Mouse (Mus musculus) intestine, embryonic 15.5 days (tissue): ENCODE data around the gene Ccdc12. TPM values are rescaled to one million over a fixed set of nuclear protein-coding genes. Genes with fewer than 3 reads are reported as not detected.

Source experiments
- ATAC-seq: fragments of 200-750 bp; cut with Nextera tagmentation; 2 replicates; pipeline ENCODE4 v1.8.0; 2017; ENCODE audit warnings: moderate TSS enrichment, moderate library complexity
- H3K27ac ChIP-seq: fragments of 300-500 bp; sonication (generic); 2 replicates; pipeline ENCODE4 v1.5.1; 2015; ENCODE audit warnings: mild to moderate bottlenecking, inconsistent platforms
- H3K27me3 ChIP-seq: fragments of 300-500 bp; sonication (generic); replicated peaks from 2 replicates; pipeline ENCODE4 v1.6.1; 2015; ENCODE audit warnings: inconsistent platforms
- H3K36me3 ChIP-seq: fragments of 300-500 bp; sonication (generic); 2 replicates; pipeline ENCODE4 v1.6.1; 2015; ENCODE audit warnings: inconsistent platforms
- H3K4me1 ChIP-seq: fragments of 300-500 bp; sonication (generic); replicated peaks from 2 replicates; pipeline ENCODE4 v1.6.1; 2015; ENCODE audit warnings: inconsistent platforms
- H3K4me2 ChIP-seq: fragments of 300-500 bp; sonication (generic); replicated peaks from 2 replicates; pipeline ENCODE4 v1.6.1; 2015; ENCODE audit warnings: mild to moderate bottlenecking, inconsistent platforms
- H3K4me3 ChIP-seq: fragments of 300-500 bp; sonication (generic); replicated peaks from 2 replicates; pipeline ENCODE4 v1.5.1; 2015; ENCODE audit warnings: inconsistent platforms
- H3K9ac ChIP-seq: fragments of 300-500 bp; sonication (generic); 2 replicates; pipeline ENCODE4 v1.6.1; 2015; ENCODE audit warnings: inconsistent platforms
- H3K9me3 ChIP-seq: fragments of 300-500 bp; sonication (generic); 2 replicates; pipeline ENCODE4 v1.6.1; 2016; ENCODE audit warnings: inconsistent platforms
- WGBS: fragments of 180-500 bp; shearing (Covaris S2); methylation state at CpG from one replicate; pipeline ENCODE4 v1.1.7; 2015; 5-methylcytosine and 5-hydroxymethylcytosine counted together
- polyA plus RNA-seq: library from polyadenylated mRNA; unstranded; fragments of >200 nt; fragmentation: Nextera tagmentation; extraction: Ambion mirVana; gene quantifications from 2 replicates; pipeline ENCODE4 v1.2.1, GENCODE M21; 2015

Ccdc12 gene
- polyA plus RNA-seq, 1 experiment from 2014 or later = 166 TPM

DNA sequence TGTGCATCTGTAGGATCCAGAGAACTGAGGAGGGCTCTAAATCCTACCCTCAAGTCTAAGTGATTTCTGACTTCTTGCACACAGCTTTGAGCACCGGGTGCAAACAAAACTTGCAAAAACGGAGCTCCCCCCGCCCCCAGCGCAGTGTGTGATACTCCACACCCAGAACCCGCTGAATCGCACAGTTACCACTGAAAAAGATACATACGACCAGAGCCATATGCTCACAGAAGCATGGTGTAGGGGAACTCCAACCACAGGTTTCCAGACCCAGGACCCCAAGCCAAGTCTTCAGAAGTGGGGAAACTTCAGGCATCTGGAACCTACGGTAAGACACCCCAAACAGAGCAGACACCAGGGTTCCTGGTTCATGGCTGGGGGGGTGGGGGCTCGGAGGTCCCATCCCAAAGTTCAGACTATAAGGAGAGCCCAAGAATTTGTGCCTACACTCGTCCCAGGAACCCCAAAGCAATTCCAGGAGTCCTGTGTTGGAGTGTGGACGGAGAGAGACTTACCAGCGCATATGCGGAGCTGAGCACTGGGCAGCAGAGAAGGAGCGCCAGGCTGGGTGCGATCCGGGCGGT lies 85.5 kb downstream of the Ccdc12 start, which contains the start of gene Myl3:
TSS of gene Myl3 (plus strand) at position 151 of the 584 bp plus-strand sequence.
- Histone ChIP-seq H3K27ac (peak within 1 kb of the TSS; percentile 85), H3K27me3 (peaks cover 18% of the 10 kb centered on the region), H3K4me3 (peak within 1 kb of the TSS; percentile 70), H3K36me3 (no peaks in the 10 kb centered on the region), H3K9ac (peak within 1 kb of the TSS; percentile 74), H3K4me1 (peaks cover 29% of the 10 kb centered on the region), H3K9me3 (no peaks in the 10 kb centered on the region), H3K4me2 (peak within 1 kb of the TSS; percentile 96)
- no peak for ATAC-seq
- WGBS = 6% methylated on average over 17 of the region's 17 CpGs

DNA sequence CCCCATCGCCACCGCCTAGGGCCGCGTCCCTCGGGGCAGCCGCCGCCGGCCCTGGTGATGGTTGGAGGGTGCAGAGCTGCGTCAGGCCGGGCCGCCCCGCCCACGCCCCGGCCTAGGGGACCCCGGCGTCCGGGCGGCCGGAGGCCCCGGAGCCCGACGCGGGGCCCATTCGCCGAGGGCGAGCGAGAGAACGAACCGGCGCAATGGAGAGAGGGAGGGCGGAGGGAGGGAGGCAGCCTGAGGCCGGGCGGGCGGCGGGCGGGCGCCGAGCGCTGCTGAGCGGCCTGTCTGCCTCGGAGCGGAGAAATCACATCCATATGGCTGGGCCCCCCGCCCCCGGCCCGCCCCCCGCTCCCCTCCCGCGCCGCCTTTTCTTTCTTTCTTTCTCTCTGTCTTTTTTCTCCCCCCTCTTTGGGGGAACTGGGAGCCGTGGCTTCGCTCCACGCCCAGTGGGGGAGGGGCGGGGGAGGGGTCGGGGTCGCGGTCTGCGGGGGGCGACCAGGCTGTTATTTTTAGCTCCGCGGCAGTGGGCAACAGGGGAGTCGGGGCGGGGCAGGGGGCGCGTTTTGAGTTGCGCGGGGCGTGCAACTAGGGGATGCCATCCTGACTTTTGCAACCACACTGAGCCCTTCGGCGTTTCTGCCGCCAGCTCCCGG lies 86.1 kb downstream of the Ccdc12 start:
- under 1% methylated on average over 67 of the region's 71 CpGs for WGBS
- Histone ChIP-seq H3K9me3 (no peaks in the 10 kb centered on the region), H3K4me1 (peaks cover 31% of the 10 kb centered on the region), H3K36me3 (no peaks in the 10 kb centered on the region), H3K4me2 (peak overlapping the region; percentile 96), H3K4me3 (peak overlapping the region; percentile 70), H3K27ac (peak overlapping the region; percentile 85), H3K9ac (peak overlapping the region; percentile 74), H3K27me3 (peaks cover 18% of the 10 kb centered on the region)
- ATAC-seq = peak; percentile 74

DNA sequence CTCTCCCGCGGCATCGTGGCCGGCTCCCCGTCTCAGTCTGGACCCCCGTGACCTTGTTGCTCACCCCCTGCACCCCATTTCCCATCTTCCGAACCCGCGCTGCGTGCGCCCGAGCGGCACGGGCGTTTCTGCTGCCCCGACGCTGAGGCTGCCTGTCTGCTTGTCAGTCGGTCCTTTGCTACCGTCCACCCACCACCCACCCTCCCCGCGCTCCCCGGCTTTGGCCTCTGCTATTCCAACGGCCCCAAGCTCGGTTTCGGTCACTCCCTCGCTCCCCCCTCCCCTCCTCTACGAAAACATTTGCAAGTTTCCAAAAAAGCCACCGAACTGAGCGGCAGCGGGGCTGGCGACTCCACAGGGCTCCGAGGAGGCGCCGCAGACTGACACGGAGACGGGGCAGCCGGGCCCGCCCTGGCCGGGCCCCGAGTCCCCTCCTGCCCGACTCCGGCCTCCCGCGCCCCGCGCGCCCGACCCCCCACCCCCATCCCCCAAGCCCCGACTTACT lies 86.7 kb downstream of the Ccdc12 start:
- peaks cover 18% of the 10 kb centered on the region for H3K27me3 ChIP-seq
- H3K9me3 ChIP-seq = no peaks in the 10 kb centered on the region
- peak overlapping the region; percentile 85 for H3K27ac ChIP-seq
- peaks cover 31% of the 10 kb centered on the region for H3K4me1 ChIP-seq
- ATAC-seq = peak; percentile 37
- H3K4me2 ChIP-seq = peak overlapping the region; percentile 96
- H3K9ac ChIP-seq = peak overlapping the region; percentile 74
- no peaks in the 10 kb centered on the region for H3K36me3 ChIP-seq
- H3K4me3 ChIP-seq = peak overlapping the region; percentile 70
- WGBS = under 1% methylated on average over 49 of the region's 49 CpGs

DNA sequence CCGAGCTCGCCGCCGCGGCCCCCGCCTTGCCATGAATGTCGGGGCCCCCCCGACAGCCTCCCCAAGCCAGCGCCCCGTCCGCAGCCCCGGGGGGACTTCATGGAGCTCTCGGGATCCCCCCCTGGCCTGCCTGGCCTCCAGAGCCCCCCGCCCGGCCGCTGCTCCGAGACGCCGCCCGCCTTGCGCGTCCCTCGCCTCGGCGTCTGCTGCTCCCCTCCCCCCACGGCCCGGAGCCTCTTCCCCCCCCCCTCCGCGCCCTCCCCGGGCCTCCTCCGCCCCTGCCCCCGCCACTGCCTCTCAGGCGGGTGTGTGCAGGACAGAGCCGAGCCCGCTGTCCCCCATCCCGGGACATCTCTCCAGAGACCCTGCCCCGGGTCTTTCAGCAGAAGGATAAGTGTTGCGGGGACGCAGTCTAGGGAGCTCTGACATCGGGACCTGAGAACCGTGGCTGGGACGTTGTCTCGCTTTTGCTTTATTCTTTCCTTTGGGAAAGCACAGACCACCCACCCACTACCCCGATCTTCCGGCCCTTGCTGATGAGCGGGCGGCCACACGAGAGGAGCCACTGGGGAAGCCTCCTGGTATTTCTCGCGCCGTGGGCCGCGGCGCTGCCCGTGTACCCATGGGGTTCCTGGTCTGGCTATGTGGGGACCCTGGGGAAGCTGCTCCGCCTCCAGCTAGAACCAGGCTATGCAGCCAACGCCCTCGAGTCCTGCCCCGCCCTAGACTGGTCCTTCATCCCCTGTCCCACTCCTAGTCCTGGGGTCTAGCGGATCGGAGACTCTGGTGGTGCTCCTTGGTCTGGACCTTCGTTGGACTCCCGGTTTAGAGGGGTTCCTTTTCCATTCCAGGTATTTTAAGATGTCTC lies 87.4 kb downstream of the Ccdc12 start:
- Histone ChIP-seq H3K9me3 (no peaks in the 10 kb centered on the region), H3K36me3 (no peaks in the 10 kb centered on the region), H3K4me3 (peak overlapping the region; percentile 70), H3K4me1 (peaks cover 31% of the 10 kb centered on the region), H3K27ac (peak overlapping the region; percentile 85), H3K9ac (peak overlapping the region; percentile 74), H3K27me3 (peaks cover 18% of the 10 kb centered on the region), H3K4me2 (peak overlapping the region; percentile 96)
- WGBS = 3% methylated on average over 51 of the region's 63 CpGs
- ATAC-seq = peak; percentile 43

DNA sequence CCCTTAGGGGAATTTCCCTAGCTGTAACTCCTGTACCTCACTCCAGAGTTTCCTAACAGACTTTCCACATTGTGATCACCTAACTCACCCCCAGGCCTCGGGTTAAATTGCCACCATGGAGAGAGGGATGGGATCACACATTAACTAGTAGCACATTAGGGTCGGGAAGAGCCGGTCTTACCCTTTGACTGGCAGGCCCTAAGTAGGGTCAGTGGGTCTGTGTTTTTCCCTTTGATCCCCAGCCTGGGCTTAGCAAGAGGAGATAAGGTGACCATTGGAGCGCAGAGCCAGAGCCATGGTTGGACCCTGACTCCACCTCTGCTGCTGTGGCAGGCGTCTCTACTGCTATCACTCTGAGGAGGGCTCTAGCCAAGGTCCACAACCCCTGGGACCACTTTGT lies 89.4 kb downstream of the Ccdc12 start:
- Histone ChIP-seq H3K4me2 (no peak overlapping the region), H3K4me3 (no peak overlapping the region), H3K9ac (no peak overlapping the region), H3K9me3 (no peaks in the 10 kb centered on the region), H3K27ac (no peak overlapping the region), H3K27me3 (peaks cover 18% of the 10 kb centered on the region), H3K36me3 (no peaks in the 10 kb centered on the region), H3K4me1 (peaks cover 31% of the 10 kb centered on the region)
- 39% methylated on average over 5 of the region's 5 CpGs for WGBS
- no peak for ATAC-seq

DNA sequence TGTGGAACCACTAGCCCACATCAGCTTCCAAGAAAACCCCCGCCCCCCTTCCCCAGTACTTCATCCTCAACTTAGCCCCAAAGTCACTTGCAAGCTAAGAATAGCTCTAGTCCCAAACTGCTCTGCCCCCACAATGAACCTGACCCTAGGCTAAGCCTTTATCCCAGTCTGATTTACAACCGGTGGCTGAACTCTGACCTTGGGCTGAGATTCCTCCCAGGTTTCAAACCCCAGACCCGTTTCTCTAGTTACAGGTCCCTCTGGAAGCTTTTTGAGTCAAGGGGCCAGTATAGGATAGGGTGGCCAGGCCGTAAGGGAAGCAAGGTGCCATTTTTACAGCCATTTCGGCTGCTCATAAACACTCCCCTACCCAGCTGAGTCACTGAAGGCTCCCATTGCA lies 89.9 kb downstream of the Ccdc12 start:
- no peak for ATAC-seq
- Histone ChIP-seq H3K9ac (no peak overlapping the region), H3K27me3 (peaks cover 18% of the 10 kb centered on the region), H3K4me1 (peaks cover 31% of the 10 kb centered on the region), H3K36me3 (no peaks in the 10 kb centered on the region), H3K27ac (no peak overlapping the region), H3K9me3 (no peaks in the 10 kb centered on the region), H3K4me2 (no peak overlapping the region), H3K4me3 (no peak overlapping the region)
- WGBS = 39% methylated on average over 5 of the region's 5 CpGs

DNA sequence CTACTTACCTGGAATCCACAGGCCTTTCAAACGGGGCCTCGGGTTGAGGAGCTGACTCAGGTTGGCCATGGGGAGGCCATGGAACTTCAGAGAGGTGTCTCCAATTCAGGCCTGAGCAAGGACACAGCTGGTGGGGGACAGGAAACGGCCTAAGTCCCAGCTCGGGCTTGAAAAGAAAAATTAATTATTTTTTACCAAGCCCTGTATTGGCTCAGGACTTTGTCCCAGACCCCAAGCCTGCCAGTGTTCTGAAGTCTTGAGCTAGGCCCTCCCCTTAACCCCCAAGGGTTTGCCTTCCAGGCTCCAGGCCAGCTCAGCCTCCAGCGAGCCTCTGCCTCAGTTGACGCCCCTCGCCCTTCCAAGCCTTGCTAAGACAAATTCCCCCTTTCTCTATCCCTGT lies 90.7 kb downstream of the Ccdc12 start, which contains the start of gene Pth1r:
TSS of gene Pth1r (minus strand) at position 185 of the 400 bp plus-strand sequence.
- Histone ChIP-seq H3K4me2 (no peak within 1 kb of the TSS), H3K4me1 (peaks cover 25% of the 10 kb centered on the region), H3K27ac (no peak within 1 kb of the TSS), H3K9me3 (no peaks in the 10 kb centered on the region), H3K9ac (no peak within 1 kb of the TSS), H3K36me3 (no peaks in the 10 kb centered on the region), H3K27me3 (peaks cover 15% of the 10 kb centered on the region), H3K4me3 (no peak within 1 kb of the TSS)
- no peak for ATAC-seq
- 54% methylated on average over 7 of the region's 7 CpGs for WGBS

DNA sequence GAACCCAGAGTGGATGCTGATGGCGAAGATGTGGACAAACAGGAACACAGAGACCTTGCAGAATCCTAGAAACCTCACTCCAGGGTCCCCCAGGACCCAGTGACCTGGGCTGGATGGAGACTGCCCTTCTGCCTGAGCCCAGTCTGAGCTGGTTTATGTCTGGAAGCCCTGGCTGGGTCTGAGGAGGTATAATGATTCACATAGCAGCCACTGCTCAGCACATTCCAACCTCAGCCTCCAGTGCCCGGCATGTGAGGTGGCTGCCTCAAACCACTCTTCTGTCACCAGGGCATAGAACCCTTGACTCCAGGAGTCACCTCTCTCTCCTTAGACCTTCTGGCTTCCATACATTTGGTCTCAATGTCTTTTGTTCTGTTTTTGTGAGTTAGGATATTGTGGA lies 92.1 kb downstream of the Ccdc12 start:
- Histone ChIP-seq H3K4me1 (peaks cover 25% of the 10 kb centered on the region), H3K27me3 (peaks cover 15% of the 10 kb centered on the region), H3K4me2 (no peak overlapping the region), H3K9me3 (no peaks in the 10 kb centered on the region), H3K36me3 (no peaks in the 10 kb centered on the region), H3K9ac (no peak overlapping the region), H3K27ac (no peak overlapping the region), H3K4me3 (no peak overlapping the region)
- WGBS = 54% methylated on average over 2 of the region's 2 CpGs
- ATAC-seq = no peak

DNA sequence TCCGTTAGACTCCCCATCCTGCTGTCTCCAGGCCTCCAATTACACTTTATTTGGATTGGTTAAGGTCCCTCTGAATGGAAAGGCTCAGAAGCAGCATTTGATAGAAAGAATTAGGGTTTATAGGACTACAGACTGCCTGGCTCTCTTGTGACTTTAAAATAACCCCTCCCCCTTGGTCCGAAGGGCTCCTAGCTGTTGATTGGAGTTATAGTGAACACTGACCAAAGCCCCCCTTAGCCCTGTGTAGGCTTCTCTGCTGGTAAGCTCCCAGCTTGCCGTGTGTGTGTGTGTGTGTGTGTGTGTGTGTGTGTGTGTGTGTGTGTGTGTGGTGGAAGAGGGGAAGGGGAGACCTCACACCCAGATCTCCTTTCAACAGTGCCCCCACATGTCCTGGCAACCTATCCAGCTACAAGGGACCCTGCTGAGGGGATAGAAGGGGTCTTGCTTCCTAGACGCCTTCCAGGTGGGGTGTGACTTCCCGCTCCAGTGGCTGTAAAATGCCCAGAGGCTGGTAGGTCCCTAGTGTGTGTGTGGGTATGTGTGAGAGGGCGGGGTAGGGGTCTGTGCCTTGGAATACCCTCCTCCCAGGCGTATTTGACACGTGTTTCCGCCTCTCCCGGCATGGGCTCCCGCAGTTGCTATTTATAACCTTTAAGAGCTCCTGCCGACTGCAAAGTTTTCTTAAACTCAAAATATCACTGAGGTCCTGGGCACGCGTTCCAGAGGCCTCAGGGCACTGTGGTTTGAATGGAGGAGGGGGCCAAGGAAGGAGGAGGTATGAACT lies 94.3 kb downstream of the Ccdc12 start:
- Histone ChIP-seq H3K4me1 (peaks cover 20% of the 10 kb centered on the region), H3K9ac (no peak overlapping the region), H3K27ac (peak overlapping the region; percentile 40; the same call in 1 of the 2 replicates), H3K4me3 (no peak overlapping the region), H3K9me3 (no peaks in the 10 kb centered on the region), H3K36me3 (no peaks in the 10 kb centered on the region), H3K4me2 (no peak overlapping the region), H3K27me3 (0 out of 2 replicates have a peak, but pooled peaks cover 3% of the 10 kb centered on the region)
- peak; percentile 64 for ATAC-seq
- 27% methylated on average over 14 of the region's 14 CpGs for WGBS

DNA sequence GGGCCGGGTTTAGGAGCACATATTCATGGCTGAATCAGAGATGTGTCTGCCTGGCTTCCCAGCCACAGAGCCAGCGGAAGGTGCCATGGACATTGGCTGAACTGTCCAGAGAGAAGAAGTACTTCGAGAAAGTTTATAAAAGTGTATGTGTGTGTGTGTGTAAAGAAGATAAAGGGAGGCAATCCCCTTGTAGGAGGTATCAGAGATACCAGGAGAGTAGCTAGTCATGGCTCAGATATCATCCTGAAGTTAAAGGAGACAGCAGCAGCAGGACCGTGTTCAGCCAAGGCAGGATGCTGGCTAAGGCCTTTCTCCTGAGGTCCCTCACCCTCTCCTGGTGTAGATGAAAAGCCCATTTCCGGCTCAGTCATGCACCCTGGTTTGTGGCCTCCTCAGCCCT lies 95.1 kb downstream of the Ccdc12 start:
- WGBS = 66% methylated on average over 5 of the region's 5 CpGs
- no peak for ATAC-seq
- no peaks in the 10 kb centered on the region for H3K36me3 ChIP-seq
- H3K4me2 ChIP-seq = no peak overlapping the region
- H3K4me3 ChIP-seq = no peak overlapping the region
- H3K9ac ChIP-seq = no peak overlapping the region
- H3K9me3 ChIP-seq = no peaks in the 10 kb centered on the region
- H3K27me3 ChIP-seq = no peaks in the 10 kb centered on the region
- no peak overlapping the region for H3K27ac ChIP-seq
- peaks cover 16% of the 10 kb centered on the region for H3K4me1 ChIP-seq

DNA sequence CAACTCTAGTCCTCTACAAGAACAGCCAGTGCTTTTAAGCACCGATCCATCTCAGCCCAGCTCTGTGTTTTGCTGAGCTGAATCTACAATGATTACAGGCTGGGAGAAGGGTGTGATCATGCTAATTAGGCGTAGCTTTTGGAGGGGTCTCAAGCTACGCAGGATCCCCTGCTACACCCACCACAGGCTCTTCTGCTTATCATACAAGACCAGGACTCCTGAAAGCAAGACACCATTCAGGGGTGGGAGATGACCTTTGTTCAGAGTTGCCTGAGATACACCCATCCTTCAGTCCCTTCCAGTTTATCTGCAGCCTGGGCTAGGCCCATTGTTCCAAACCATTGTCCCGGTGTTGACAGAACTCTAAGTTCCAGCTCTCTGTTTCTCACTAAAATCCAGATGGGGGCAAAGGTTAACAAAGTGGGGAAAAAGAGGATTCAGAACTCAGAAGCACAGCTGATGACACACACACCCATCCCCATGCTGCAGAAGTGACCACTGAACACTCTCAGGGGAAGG lies 96.7 kb downstream of the Ccdc12 start:
- no peak for ATAC-seq

More for the DNA sequence above, 96.7 kb downstream of the Ccdc12 start:
- Histone ChIP-seq H3K9ac (no peak overlapping the region), H3K36me3 (no peaks in the 10 kb centered on the region), H3K4me2 (no peak overlapping the region), H3K27ac (no peak overlapping the region), H3K9me3 (no peaks in the 10 kb centered on the region), H3K4me3 (no peak overlapping the region), H3K4me1 (peaks cover 9% of the 10 kb centered on the region; the same call in 1 of the 2 replicates), H3K27me3 (no peaks in the 10 kb centered on the region)
- WGBS = 80% methylated on average over 4 of the region's 4 CpGs
